Mouse (Mus musculus) mesoderm, embryonic 11.5 days (tissue): ENCODE results near the gene Gm11492.

Experiments used
- DNase-seq: peaks from one replicate; pipeline ENCODE4 v3.0.0-alpha.2; 2012; ENCODE audit warnings: low read depth, low spot score

The Gm11492 gene

GRCm38 (mm10) chr11:87599395-87600089, 33.1 kb downstream of the Gm11492 start:
- no peak for DNase-seq

- DNase-seq, result no peak
Measured at GRCm38 (mm10) chr11:87600322-87600853, 33.9 kb downstream of the Gm11492 start.

- DNase-seq, result no peak
Measured at GRCm38 (mm10) chr11:87602234-87602633, 35.8 kb downstream of the Gm11492 start.

GRCm38 (mm10) chr11:87603571-87603970, 37.1 kb downstream of the Gm11492 start:
- DNase-seq, result no peak

- no peak for DNase-seq
Measured at GRCm38 (mm10) chr11:87609264-87609663, 42.8 kb downstream of the Gm11492 start.

GRCm38 (mm10) chr11:87611547-87611946, 45.1 kb downstream of the Gm11492 start:
- no peak for DNase-seq

- DNase-seq, result no peak
Measured at GRCm38 (mm10) chr11:87613972-87614371, 47.5 kb downstream of the Gm11492 start.

GRCm38 (mm10) chr11:87615551-87615950, 49.1 kb downstream of the Gm11492 start:
- no peak for DNase-seq

- DNase-seq, result no peak
Measured at GRCm38 (mm10) chr11:87615952-87616351, 49.5 kb downstream of the Gm11492 start.

- DNase-seq, result no peak
Measured at GRCm38 (mm10) chr11:87616790-87617474, 50.5 kb downstream of the Gm11492 start, which contains the start of gene Hsf5. Gene Hsf5, plus strand, starts transcription at chr11:87617164.

GRCm38 (mm10) chr11:87617606-87618005, 51.2 kb downstream of the Gm11492 start:
- no peak for DNase-seq
